Mouse (Mus musculus) adipocyte (in vitro differentiated cells): ENCODE data around the gene Bola1.

Source experiments
- DNase-seq: peaks from one replicate; pipeline ENCODE4 v3.0.0-alpha.2; 2016; ENCODE audit warnings: low spot score

The Bola1 gene

DNA sequence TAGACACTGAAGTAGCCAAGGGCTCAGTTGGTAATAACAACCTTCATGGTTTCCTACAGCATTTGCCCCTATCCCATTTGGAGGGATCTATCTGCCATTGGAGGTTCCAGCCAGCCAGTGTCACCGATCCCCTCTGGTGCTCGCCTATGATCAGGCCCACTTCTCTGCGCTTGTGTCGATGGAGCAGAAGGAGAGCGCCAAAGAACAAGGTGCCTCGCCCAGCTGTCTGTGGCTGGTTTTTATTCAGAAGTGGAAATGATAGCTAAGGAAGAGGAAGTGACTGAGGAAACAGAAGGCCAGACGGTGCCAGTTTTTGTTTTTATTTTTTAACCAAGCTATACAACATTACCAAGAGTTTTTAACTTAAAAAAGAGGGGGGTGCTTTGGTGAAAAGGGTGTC is 67.7 kb downstream of the Bola1 start:
- DNase-seq: no peak

DNA sequence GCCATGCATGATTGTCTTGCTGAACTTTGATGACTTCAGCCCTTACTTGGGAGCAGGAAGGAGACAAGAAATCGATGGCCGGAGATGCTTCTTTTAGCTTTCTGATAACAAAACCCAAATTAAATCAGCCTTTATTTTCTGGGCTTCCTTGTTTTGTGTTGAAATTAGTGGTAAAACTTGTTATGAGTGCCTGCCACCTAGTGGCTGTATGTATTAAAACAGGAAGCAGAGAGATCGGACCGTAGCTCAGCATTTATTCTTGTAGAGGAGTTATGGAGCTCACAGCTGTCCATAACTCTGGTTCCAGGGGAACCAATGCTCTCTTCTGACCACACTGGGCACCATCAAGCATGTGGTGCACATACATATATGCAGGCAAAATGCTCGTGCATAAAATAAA is 71.6 kb downstream of the Bola1 start:
- DNase-seq: peak; percentile 84
